Mouse (Mus musculus): ENCODE data around the gene Olfr414. TPM values are rescaled to one million over a fixed set of nuclear protein-coding genes. Genes with fewer than 3 reads are reported as not detected.

The Olfr414 gene
- not detected in 2 replicates for polyA plus RNA-seq (2014; fragmentation: Nextera tagmentation; extraction: Ambion mirVana)

DNA sequence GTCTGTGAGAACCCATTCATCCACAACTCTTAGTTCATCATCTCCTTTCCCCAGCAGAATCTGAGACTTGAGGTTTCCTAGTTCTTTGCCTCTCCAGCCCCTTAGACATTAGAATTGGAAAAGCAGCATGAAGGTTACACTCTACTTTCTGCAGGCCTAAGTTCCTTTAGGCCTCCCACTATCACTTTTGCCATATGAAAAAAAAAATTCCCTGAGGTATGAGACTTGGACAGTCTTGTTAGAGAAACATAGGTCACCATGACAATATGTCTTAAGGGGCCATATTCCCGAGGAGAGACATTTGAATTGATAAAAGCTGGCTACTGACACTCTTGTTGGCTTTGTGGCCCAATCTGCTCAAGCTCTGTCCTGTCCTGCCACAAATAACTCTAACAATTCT, at the start of gene Olfr414:
Olfr414 (plus strand) TSS at position 301 of the 400 bp plus-strand sequence.
- Histone ChIP-seq H3K27me3 (replicated peaks; ENCODE audit: control insufficient read depth, insufficient read depth, low read length) (no peaks in the 10 kb centered on the region), H3K4me2 (ENCODE audit: low read length) (no peak within 1 kb of the TSS), H3K4me1 (replicated peaks; ENCODE audit: control insufficient read depth, insufficient read depth, low read length) (no peaks in the 10 kb centered on the region), H3K9ac (ENCODE audit: low read length) (no peak within 1 kb of the TSS), H3K4me3 (ENCODE audit: low read depth, low read length) (no peak within 1 kb of the TSS), H3K27ac (ENCODE audit: low read depth) (no peak within 1 kb of the TSS), H3K9me3 (ENCODE audit: control insufficient read depth, low read length) (no peaks in the 10 kb centered on the region), H3K36me3 (ENCODE audit: control insufficient read depth, insufficient read depth, low read length) (no peaks in the 10 kb centered on the region)
- DNase-seq (ENCODE audit: low spot score) (no peak), ATAC-seq (replicated peaks; ENCODE audit: low FRiP score, low TSS enrichment, low read depth) (no peak)
- 78% methylated on average over 1 of the region's 1 CpGs for WGBS

DNA sequence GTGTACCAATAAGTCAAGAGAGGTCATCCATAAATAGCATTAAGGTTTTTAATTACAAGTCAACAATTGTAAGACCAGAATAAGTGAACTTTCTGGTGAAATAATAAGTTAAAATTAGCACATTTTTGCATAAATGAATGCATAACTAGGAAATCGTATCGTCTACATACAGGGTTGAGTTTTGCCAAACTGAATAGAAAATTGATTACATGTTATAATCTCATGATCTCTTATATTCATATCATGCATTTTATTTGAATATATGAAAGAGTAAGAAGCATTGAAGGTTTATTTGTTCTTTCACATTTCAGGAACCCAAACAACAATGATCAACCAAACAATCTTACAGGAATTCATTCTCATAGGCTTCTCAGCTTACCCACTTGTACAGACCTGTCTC, 33.1 kb upstream of the Olfr414 start, which contains the start of gene Olfr248:
Olfr248 (plus strand) TSS at position 301 of the 400 bp plus-strand sequence.
- 92% methylated on average over 2 of the region's 2 CpGs for WGBS

DNA sequence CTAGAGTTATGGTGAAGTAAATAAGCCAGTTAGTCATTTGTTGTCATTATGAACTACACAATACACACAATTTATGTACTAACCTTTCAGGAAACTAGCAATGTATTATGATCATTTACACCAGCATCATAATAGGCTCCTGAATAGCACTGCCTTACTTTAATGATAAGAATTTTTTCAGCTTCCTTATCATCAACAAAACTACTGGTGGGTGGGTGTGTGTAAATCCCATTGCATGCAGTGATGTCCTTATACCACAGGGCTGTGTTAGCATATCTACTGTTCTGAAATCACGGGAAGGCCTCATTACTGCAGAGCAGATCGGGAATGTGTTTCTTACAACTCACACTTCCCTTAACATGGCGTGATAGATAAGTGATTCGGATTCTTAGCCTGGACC, 905 bp upstream of the Olfr414 start:
- H3K9me3 ChIP-seq (ENCODE audit: control insufficient read depth, low read length) = no peaks in the 10 kb centered on the region
- no peaks in the 10 kb centered on the region for H3K4me1 ChIP-seq (replicated peaks; ENCODE audit: control insufficient read depth, insufficient read depth, low read length)
- no peak overlapping the region for H3K4me3 ChIP-seq (ENCODE audit: low read depth, low read length)
- no peaks in the 10 kb centered on the region for H3K36me3 ChIP-seq (ENCODE audit: control insufficient read depth, insufficient read depth, low read length)
- no peak for DNase-seq (ENCODE audit: low spot score)
- 85% methylated on average over 4 of the region's 4 CpGs for WGBS
- ATAC-seq (replicated peaks; ENCODE audit: low FRiP score, low TSS enrichment, low read depth) = no peak
- H3K4me2 ChIP-seq (ENCODE audit: low read length) = no peak overlapping the region
- H3K27ac ChIP-seq (ENCODE audit: low read depth) = no peak overlapping the region
- no peak overlapping the region for H3K9ac ChIP-seq (ENCODE audit: low read length)
- no peaks in the 10 kb centered on the region for H3K27me3 ChIP-seq (replicated peaks; ENCODE audit: control insufficient read depth, insufficient read depth, low read length)

More for the DNA sequence above, 33.1 kb upstream of the Olfr414 start, which contains the start of gene Olfr248:
- no peaks in the 10 kb centered on the region for H3K9me3 ChIP-seq (ENCODE audit: control insufficient read depth, low read length)
- no peak within 1 kb of the TSS for H3K4me2 ChIP-seq (ENCODE audit: low read length)
- no peaks in the 10 kb centered on the region for H3K27me3 ChIP-seq (replicated peaks; ENCODE audit: control insufficient read depth, insufficient read depth, low read length)
- no peak within 1 kb of the TSS for H3K27ac ChIP-seq (ENCODE audit: low read depth)
- no peaks in the 10 kb centered on the region for H3K36me3 ChIP-seq (ENCODE audit: control insufficient read depth, insufficient read depth, low read length)
- ATAC-seq (replicated peaks; ENCODE audit: low FRiP score, low TSS enrichment, low read depth) (no peak), DNase-seq (ENCODE audit: low spot score) (no peak)
- no peak within 1 kb of the TSS for H3K4me3 ChIP-seq (ENCODE audit: low read depth, low read length)
- H3K4me1 ChIP-seq (replicated peaks; ENCODE audit: control insufficient read depth, insufficient read depth, low read length) = no peaks in the 10 kb centered on the region
- no peak within 1 kb of the TSS for H3K9ac ChIP-seq (ENCODE audit: low read length)

DNA sequence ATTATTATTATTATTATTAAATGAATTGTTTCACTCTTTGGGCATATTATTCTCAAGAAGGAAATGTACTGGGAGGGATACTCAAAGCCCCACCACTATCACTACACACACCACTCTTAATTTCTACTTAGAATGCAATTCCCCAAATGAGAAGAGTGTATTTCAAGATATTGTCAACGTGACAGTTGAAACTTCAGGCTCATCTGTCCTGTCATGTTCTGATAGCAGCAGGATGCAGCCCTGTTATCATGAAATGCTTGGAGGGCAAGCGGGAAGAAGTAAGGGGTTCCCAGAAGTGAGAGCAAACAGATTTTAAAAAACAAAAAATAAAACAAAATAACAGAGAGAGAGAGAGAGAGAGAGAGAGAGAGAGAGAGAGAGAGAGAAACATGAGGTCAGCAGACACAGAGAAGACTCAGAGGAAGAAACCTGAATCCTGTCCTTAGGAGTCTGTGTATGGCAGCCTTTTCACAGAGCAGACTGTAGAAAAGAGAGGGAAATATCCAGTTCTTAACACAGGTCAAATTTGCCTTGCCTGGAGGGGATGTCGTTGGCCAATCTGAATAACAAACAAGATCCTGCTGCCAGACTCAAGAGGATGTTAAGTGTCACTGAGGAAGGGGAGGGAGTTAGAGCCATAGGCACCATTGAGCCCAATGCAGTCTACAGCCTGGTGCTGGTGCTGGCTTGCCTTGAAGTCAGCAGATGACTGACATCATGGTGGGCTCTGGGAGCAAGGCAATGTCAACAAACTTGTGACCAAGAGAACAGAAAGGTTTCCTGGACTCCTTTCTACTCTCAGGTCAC, 2.5 kb downstream of the Olfr414 start:
- ATAC-seq (replicated peaks; ENCODE audit: low FRiP score, low TSS enrichment, low read depth) (no peak), DNase-seq (ENCODE audit: low spot score) (no peak)
- Histone ChIP-seq H3K27me3 (replicated peaks; ENCODE audit: control insufficient read depth, insufficient read depth, low read length) (no peaks in the 10 kb centered on the region), H3K36me3 (ENCODE audit: control insufficient read depth, insufficient read depth, low read length) (no peaks in the 10 kb centered on the region), H3K27ac (ENCODE audit: low read depth) (no peak overlapping the region), H3K4me1 (replicated peaks; ENCODE audit: control insufficient read depth, insufficient read depth, low read length) (no peaks in the 10 kb centered on the region), H3K9ac (ENCODE audit: low read length) (no peak overlapping the region), H3K9me3 (ENCODE audit: control insufficient read depth, low read length) (no peaks in the 10 kb centered on the region), H3K4me3 (ENCODE audit: low read depth, low read length) (no peak overlapping the region), H3K4me2 (ENCODE audit: low read length) (no peak overlapping the region)
- WGBS = 60% methylated on average over 3 of the region's 3 CpGs

DNA sequence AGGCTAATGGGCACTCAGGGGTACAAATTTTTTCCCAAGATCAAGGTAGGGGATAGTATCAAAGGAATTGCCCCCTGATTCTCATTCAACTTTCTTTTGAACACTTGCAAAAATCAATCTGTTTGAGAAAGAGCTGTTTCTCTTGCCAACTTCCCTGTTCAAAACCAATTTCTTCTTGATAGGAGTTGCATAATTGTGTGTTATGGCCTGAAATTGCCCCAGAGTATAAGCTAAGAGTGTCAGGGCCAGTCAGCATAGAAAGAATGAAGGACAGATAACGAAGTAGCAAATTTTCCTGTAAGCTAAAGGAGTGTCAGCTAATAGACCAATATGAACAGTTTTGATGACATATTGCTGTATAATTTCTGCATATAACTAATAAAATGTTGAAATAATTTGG, 3.5 kb downstream of the Olfr414 start:
- no peak overlapping the region for H3K9ac ChIP-seq (ENCODE audit: low read length)
- H3K4me1 ChIP-seq (replicated peaks; ENCODE audit: control insufficient read depth, insufficient read depth, low read length) = no peaks in the 10 kb centered on the region
- H3K9me3 ChIP-seq (ENCODE audit: control insufficient read depth, low read length) = no peaks in the 10 kb centered on the region
- no peak overlapping the region for H3K4me2 ChIP-seq (ENCODE audit: low read length)
- ATAC-seq (replicated peaks; ENCODE audit: low FRiP score, low TSS enrichment, low read depth) = no peak
- no peak for DNase-seq (ENCODE audit: low spot score)
- H3K4me3 ChIP-seq (ENCODE audit: low read depth, low read length) = no peak overlapping the region
- WGBS = 86% methylated on average over 1 of the region's 1 CpGs
- no peak overlapping the region for H3K27ac ChIP-seq (ENCODE audit: low read depth)
- no peaks in the 10 kb centered on the region for H3K27me3 ChIP-seq (replicated peaks; ENCODE audit: control insufficient read depth, insufficient read depth, low read length)
- no peaks in the 10 kb centered on the region for H3K36me3 ChIP-seq (ENCODE audit: control insufficient read depth, insufficient read depth, low read length)

DNA sequence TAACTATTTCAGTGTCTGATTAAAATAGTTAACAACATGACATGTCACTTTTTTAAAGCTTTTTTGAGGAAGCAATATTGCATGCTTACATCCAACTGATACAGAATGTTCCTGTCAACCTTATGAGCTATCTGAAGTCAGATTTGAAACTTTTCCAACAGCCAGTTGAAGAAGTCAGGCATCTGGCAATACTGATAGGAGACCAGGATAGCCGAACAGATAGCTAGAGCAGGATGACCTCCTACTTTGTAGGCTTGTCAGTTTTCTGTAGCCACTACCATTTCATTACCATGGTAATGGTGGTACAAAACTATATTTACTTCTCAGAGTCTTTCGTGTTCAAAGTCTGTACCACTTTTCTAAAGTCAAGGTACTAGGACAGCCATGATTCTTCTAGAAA, 4.5 kb downstream of the Olfr414 start:
- no peaks in the 10 kb centered on the region for H3K4me1 ChIP-seq (replicated peaks; ENCODE audit: control insufficient read depth, insufficient read depth, low read length)
- no peak overlapping the region for H3K4me2 ChIP-seq (ENCODE audit: low read length)
- no peak overlapping the region for H3K27ac ChIP-seq (ENCODE audit: low read depth)
- H3K4me3 ChIP-seq (ENCODE audit: low read depth, low read length) = no peak overlapping the region
- ATAC-seq (replicated peaks; ENCODE audit: low FRiP score, low TSS enrichment, low read depth) (no peak), DNase-seq (ENCODE audit: low spot score) (no peak)
- WGBS = 85% methylated on average over 2 of the region's 2 CpGs
- no peaks in the 10 kb centered on the region for H3K9me3 ChIP-seq (ENCODE audit: control insufficient read depth, low read length)
- H3K27me3 ChIP-seq (replicated peaks; ENCODE audit: control insufficient read depth, insufficient read depth, low read length) = no peaks in the 10 kb centered on the region
- H3K9ac ChIP-seq (ENCODE audit: low read length) = no peak overlapping the region
- H3K36me3 ChIP-seq (ENCODE audit: control insufficient read depth, insufficient read depth, low read length) = no peaks in the 10 kb centered on the region

DNA sequence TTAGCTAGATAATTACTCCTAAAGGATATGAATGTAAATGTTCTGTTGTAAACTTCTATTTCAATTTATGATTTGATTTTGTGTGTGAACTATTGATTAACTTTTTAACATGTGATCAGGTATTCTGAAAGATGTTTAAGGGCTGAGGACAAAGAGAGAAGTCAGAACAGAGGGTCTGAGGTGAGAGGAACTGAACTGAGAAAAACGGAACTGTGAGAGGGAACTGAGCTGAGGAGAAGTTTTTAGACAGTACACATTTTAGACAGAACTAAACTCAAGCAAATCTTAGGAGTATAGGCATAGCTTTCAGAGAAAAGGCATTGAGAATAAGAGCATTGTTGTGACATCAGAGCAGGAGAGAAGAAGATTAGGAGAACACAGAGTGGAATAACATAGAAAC, 10.3 kb downstream of the Olfr414 start:
- H3K27ac ChIP-seq (ENCODE audit: low read depth) = no peak overlapping the region
- no peaks in the 10 kb centered on the region for H3K9me3 ChIP-seq (ENCODE audit: control insufficient read depth, low read length)
- ATAC-seq (replicated peaks; ENCODE audit: low FRiP score, low TSS enrichment, low read depth) = no peak
- no peaks in the 10 kb centered on the region for H3K36me3 ChIP-seq (ENCODE audit: control insufficient read depth, insufficient read depth, low read length)
- H3K4me3 ChIP-seq (ENCODE audit: low read depth, low read length) = no peak overlapping the region
- 28% methylated on average over 1 of the region's 1 CpGs for WGBS
- no peak overlapping the region for H3K9ac ChIP-seq (ENCODE audit: low read length)
- DNase-seq (ENCODE audit: low spot score) = no peak
- no peaks in the 10 kb centered on the region for H3K4me1 ChIP-seq (replicated peaks; ENCODE audit: control insufficient read depth, insufficient read depth, low read length)
- no peaks in the 10 kb centered on the region for H3K27me3 ChIP-seq (replicated peaks; ENCODE audit: control insufficient read depth, insufficient read depth, low read length)
- no peak overlapping the region for H3K4me2 ChIP-seq (ENCODE audit: low read length)

DNA sequence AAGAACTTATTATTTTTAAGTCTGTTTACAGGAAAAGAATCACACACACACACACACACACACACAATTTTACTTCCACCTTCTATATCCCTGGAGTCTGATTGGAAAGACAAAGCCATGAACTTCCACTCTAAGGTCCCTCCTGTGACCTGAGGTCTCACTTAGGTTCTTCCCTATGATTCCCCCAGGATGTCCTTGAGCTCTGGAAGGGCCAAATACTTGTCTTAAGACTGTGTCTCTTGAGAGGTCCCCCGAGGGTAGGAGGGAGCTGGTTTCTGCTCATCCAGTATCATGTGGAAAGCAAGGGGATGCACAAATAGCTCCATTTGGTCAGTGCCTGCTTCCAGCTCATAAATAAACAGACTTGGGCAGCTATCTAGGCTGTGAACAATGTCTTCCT, 17.9 kb downstream of the Olfr414 start, which contains the start of gene Olfr220:
Olfr220 (plus strand) TSS at position 301 of the 400 bp plus-strand sequence.
- Histone ChIP-seq H3K9me3 (ENCODE audit: control insufficient read depth, low read length) (no peaks in the 10 kb centered on the region), H3K4me3 (ENCODE audit: low read depth, low read length) (no peak within 1 kb of the TSS), H3K27me3 (replicated peaks; ENCODE audit: control insufficient read depth, insufficient read depth, low read length) (no peaks in the 10 kb centered on the region), H3K27ac (ENCODE audit: low read depth) (no peak within 1 kb of the TSS), H3K4me2 (ENCODE audit: low read length) (no peak within 1 kb of the TSS), H3K9ac (ENCODE audit: low read length) (no peak within 1 kb of the TSS), H3K36me3 (ENCODE audit: control insufficient read depth, insufficient read depth, low read length) (no peaks in the 10 kb centered on the region), H3K4me1 (replicated peaks; ENCODE audit: control insufficient read depth, insufficient read depth, low read length) (no peaks in the 10 kb centered on the region)
- DNase-seq (ENCODE audit: low spot score) (no peak), ATAC-seq (replicated peaks; ENCODE audit: low FRiP score, low TSS enrichment, low read depth) (no peak)
- WGBS = 58% methylated on average over 1 of the region's 1 CpGs

DNA sequence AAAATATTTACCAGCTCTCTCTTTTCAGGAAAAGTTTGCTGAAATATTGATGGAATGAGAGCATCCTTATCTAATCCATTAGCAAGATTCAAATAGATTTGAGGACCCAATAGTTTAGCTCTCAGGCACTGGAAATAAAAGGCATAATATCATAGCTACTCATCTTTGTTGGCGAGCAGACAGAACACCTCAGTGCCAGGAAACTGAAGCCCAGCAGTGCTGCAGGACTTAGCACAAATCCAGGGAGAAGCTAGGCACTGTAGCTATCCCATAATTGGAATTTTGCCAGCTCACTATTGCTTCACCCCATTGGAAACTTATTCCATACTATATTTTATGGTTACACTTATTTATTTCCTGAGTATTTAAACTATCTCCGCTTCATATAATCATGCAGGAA, 31.2 kb downstream of the Olfr414 start:
- H3K27me3 ChIP-seq (replicated peaks; ENCODE audit: control insufficient read depth, insufficient read depth, low read length) = no peaks in the 10 kb centered on the region
- no peak overlapping the region for H3K4me2 ChIP-seq (ENCODE audit: low read length)
- H3K9me3 ChIP-seq (ENCODE audit: control insufficient read depth, low read length) = no peaks in the 10 kb centered on the region
- ATAC-seq (replicated peaks; ENCODE audit: low FRiP score, low TSS enrichment, low read depth) (no peak), DNase-seq (ENCODE audit: low spot score) (no peak)
- WGBS = 76% methylated on average over 2 of the region's 2 CpGs
- H3K36me3 ChIP-seq (ENCODE audit: control insufficient read depth, insufficient read depth, low read length) = no peaks in the 10 kb centered on the region
- no peak overlapping the region for H3K9ac ChIP-seq (ENCODE audit: low read length)
- no peak overlapping the region for H3K27ac ChIP-seq (ENCODE audit: low read depth)
- no peaks in the 10 kb centered on the region for H3K4me1 ChIP-seq (replicated peaks; ENCODE audit: control insufficient read depth, insufficient read depth, low read length)
- H3K4me3 ChIP-seq (ENCODE audit: low read depth, low read length) = no peak overlapping the region

All from intestine, embryonic 14.5 days (tissue).